Mouse (Mus musculus) left cerebral cortex, postnatal 4 days (tissue): ENCODE measurements around the gene Hoxc5. TPM values are rescaled to one million over a fixed set of nuclear protein-coding genes. Genes with fewer than 3 reads are reported as not detected.

ENCODE experiments used
- DNase-seq: peaks from one replicate; pipeline ENCODE4 v3.0.0-alpha.2; 2022
- intact Hi-C: fragments of 180-260 bp; cut with DNase I; formaldehyde crosslinking; loops from one replicate; pipeline ENCODE4 v1.15.1; 2025
- total RNA-seq, 2 experiments: library from RNA; stranded (reverse); gene quantifications; 2 replicates each; pipeline ENCODE4 v1.2.3; 2021

Gene Hoxc5
- total RNA-seq = not detected

- intact Hi-C loops = no loop called here
- DNase-seq = no peak
These were observed at the start of gene Hoxc5 for GRCm38 (mm10) chr15:102967312-102967510. Gene Hoxc5, plus strand, starts transcription at chr15:102967443.

- intact Hi-C loops = no loop called here
These were observed 49.2 kb upstream of the Hoxc5 start for GRCm38 (mm10) chr15:102917972-102918572.

GRCm38 (mm10) chr15:102918611-102919265, 48.5 kb upstream of the Hoxc5 start:
- intact Hi-C loops = no loop called here
- no peak for DNase-seq

More at GRCm38 (mm10) chr15:102917972-102918572, 49.2 kb upstream of the Hoxc5 start:
- DNase-seq = no peak

GRCm38 (mm10) chr15:102919336-102920180, 47.7 kb upstream of the Hoxc5 start:
- no peak for DNase-seq
- intact Hi-C loops = no loop called here

- DNase-seq = no peak
- intact Hi-C loops = no loop called here
These were observed 46.6 kb upstream of the Hoxc5 start for GRCm38 (mm10) chr15:102920619-102921018.

- no peak for DNase-seq
- intact Hi-C loops = no loop called here
These were observed 45.9 kb upstream of the Hoxc5 start, which contains the start of gene Hoxc13 for GRCm38 (mm10) chr15:102921053-102922011. Gene Hoxc13, plus strand, starts transcription at chr15:102921103.

- DNase-seq = no peak
- intact Hi-C loops = no loop called here
These were observed 45.3 kb upstream of the Hoxc5 start for GRCm38 (mm10) chr15:102922012-102922362.

GRCm38 (mm10) chr15:102922636-102923500, 44.4 kb upstream of the Hoxc5 start:
- DNase-seq = no peak
- intact Hi-C loops = no loop called here

- intact Hi-C loops = no loop called here
- no peak for DNase-seq
These were observed 40.1 kb upstream of the Hoxc5 start for GRCm38 (mm10) chr15:102927032-102927645.

GRCm38 (mm10) chr15:102931706-102932358, 35.4 kb upstream of the Hoxc5 start:
- no peak for DNase-seq
- intact Hi-C loops = no loop called here

- intact Hi-C loops = no loop called here
- no peak for DNase-seq
These were observed 32.8 kb upstream of the Hoxc5 start for GRCm38 (mm10) chr15:102934438-102934837.

- intact Hi-C loops = no loop called here
- DNase-seq = no peak
These were observed 32.3 kb upstream of the Hoxc5 start for GRCm38 (mm10) chr15:102934897-102935296.

- DNase-seq = no peak
- intact Hi-C loops = no loop called here
These were observed 30.8 kb upstream of the Hoxc5 start, which contains the start of gene Hoxc12 for GRCm38 (mm10) chr15:102936279-102936972. Gene Hoxc12, plus strand, starts transcription at chr15:102936757.

GRCm38 (mm10) chr15:102937036-102937666, 30.1 kb upstream of the Hoxc5 start:
- intact Hi-C loops = no loop called here
- no peak for DNase-seq

- DNase-seq = no peak
- intact Hi-C loops = no loop called here
These were observed 27.7 kb upstream of the Hoxc5 start for GRCm38 (mm10) chr15:102939256-102940155.

GRCm38 (mm10) chr15:102942739-102943467, 24.3 kb upstream of the Hoxc5 start:
- DNase-seq = no peak
- intact Hi-C loops = no loop called here
